Mouse (Mus musculus) liver, embryonic 11.5 days (tissue): Measurements from ENCODE around the gene Kat5. TPM values are rescaled to one million over a fixed set of nuclear protein-coding genes. Genes with fewer than 3 reads are reported as not detected.

ENCODE experiments used
- ATAC-seq: fragments of 200-750 bp; cut with Nextera tagmentation; replicated peaks from 2 replicates; pipeline ENCODE4 v1.8.0; 2017; ENCODE audit warnings: moderate number of reproducible peaks, mild to moderate bottlenecking, moderate TSS enrichment, moderate library complexity; ENCODE audit not compliant: low FRiP score
- DNase-seq: peaks from one replicate; pipeline ENCODE4 v3.0.0-alpha.2; 2017; ENCODE audit warnings: low spot score
- H3K27ac ChIP-seq: fragments of 300-500 bp; sonication (generic); 2 replicates; pipeline ENCODE4 v1.5.1; 2014; ENCODE audit warnings: mild to moderate bottlenecking, low read depth, low read length, control low read depth
- H3K27me3 ChIP-seq: fragments of 300-500 bp; sonication (generic); replicated peaks from 2 replicates; pipeline ENCODE4 v1.6.1; 2014; ENCODE audit warnings: low read length, mixed read lengths; ENCODE audit not compliant: control insufficient read depth, insufficient read depth
- H3K36me3 ChIP-seq: fragments of 300-500 bp; sonication (generic); 2 replicates; pipeline ENCODE4 v1.6.1; 2014; ENCODE audit warnings: mild to moderate bottlenecking, low read length, moderate library complexity, mixed read lengths; ENCODE audit not compliant: control insufficient read depth, insufficient read depth
- H3K4me1 ChIP-seq: fragments of 300-500 bp; sonication (generic); replicated peaks from 2 replicates; pipeline ENCODE4 v1.6.1; 2014; ENCODE audit warnings: low read length, mixed read lengths; ENCODE audit not compliant: control insufficient read depth, insufficient read depth
- H3K4me2 ChIP-seq: fragments of 300-500 bp; sonication (generic); 2 replicates; pipeline ENCODE4 v1.6.1; 2014; ENCODE audit warnings: mild to moderate bottlenecking, control low read depth, moderate library complexity
- H3K4me3 ChIP-seq: fragments of 300-500 bp; sonication (generic); 2 replicates; pipeline ENCODE4 v1.5.1; 2014; ENCODE audit warnings: low read depth, low read length, control low read depth
- H3K9ac ChIP-seq: fragments of 300-500 bp; sonication (generic); 2 replicates; pipeline ENCODE4 v1.6.1; 2014; ENCODE audit warnings: low read depth, low read length, control low read depth
- H3K9me3 ChIP-seq: fragments of 300-500 bp; sonication (generic); 2 replicates; pipeline ENCODE4 v1.6.1; 2016; ENCODE audit warnings: low read length, inconsistent platforms, mixed read lengths; ENCODE audit not compliant: control insufficient read depth
- WGBS: fragments of 180-500 bp; shearing (Covaris S2); extraction: QIAGEN DNeasy Blood & Tissue Kit; methylation state at CpG from one replicate; pipeline ENCODE4 v1.1.7; 2014; 5-methylcytosine and 5-hydroxymethylcytosine counted together
- polyA plus RNA-seq: library from polyadenylated mRNA; unstranded; fragments of >200 nt; fragmentation: Nextera tagmentation; extraction: Ambion mirVana; gene quantifications from 2 replicates; pipeline ENCODE4 v1.2.1, GENCODE M21; 2014

Gene Kat5
- polyA plus RNA-seq, 1 experiment from 2014 or later: 28.0 TPM

DNA sequence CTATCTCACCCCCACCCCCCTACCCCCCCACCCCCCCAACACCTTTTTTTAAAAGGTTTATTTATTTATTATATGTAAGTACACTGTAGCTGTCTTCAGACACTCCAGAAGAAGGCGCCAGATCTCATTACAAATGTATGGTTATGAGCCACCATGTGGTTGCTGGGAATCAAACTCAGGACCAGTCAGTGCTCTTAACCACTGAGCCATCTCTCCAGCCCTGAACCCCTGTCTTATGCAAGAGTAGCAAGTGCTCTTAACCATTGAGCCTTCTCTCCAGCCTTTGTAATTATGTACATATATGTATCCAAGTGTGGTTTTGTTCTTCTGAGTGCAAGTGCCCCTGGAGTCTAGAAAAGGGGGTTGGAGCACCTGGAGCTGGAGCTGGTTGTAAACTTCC is 1.9 kb upstream of the Kat5 start:
- no peak overlapping the region for H3K4me2 ChIP-seq
- H3K4me1 ChIP-seq: peaks cover 36% of the 10 kb centered on the region
- H3K27me3 ChIP-seq: no peaks in the 10 kb centered on the region
- H3K4me3 ChIP-seq: no peak overlapping the region
- no peak overlapping the region for H3K9ac ChIP-seq
- no peak for DNase-seq
- H3K27ac ChIP-seq: no peak overlapping the region
- H3K36me3 ChIP-seq: peaks cover 8% of the 10 kb centered on the region
- WGBS: 88% methylated on average over 1 of the region's 1 CpGs
- H3K9me3 ChIP-seq: no peaks in the 10 kb centered on the region
- ATAC-seq: no peak

DNA sequence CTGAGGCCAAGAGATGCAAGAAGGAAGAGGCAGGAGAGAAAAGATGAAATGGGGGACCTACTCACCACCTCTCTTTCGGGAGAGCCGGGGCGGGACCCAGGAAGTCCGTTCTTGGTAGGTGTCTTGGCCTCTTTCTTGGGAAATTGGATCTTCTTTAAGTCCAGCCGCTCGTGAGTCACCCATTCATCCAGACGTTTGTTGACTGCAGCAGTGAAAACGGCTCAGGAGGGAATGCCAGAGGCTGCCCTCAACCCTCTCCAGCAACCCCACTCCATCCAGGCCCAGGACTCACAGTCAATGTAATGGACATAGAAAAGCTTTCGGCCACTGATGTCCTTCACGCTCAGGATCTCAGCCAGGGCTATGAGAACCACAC is 878 bp downstream of the Kat5 start:
- H3K27me3 ChIP-seq: no peaks in the 10 kb centered on the region
- H3K4me2 ChIP-seq: peak overlapping the region; percentile 81
- ATAC-seq (no peak), DNase-seq (no peak)
- H3K36me3 ChIP-seq: peaks cover 34% of the 10 kb centered on the region
- peak overlapping the region; percentile 72 for H3K4me3 ChIP-seq
- H3K9me3 ChIP-seq: no peaks in the 10 kb centered on the region
- peak overlapping the region; percentile 92 for H3K27ac ChIP-seq
- H3K9ac ChIP-seq: peak overlapping the region; percentile 74
- H3K4me1 ChIP-seq: peaks cover 36% of the 10 kb centered on the region
- 55% methylated on average over 10 of the region's 10 CpGs for WGBS

DNA sequence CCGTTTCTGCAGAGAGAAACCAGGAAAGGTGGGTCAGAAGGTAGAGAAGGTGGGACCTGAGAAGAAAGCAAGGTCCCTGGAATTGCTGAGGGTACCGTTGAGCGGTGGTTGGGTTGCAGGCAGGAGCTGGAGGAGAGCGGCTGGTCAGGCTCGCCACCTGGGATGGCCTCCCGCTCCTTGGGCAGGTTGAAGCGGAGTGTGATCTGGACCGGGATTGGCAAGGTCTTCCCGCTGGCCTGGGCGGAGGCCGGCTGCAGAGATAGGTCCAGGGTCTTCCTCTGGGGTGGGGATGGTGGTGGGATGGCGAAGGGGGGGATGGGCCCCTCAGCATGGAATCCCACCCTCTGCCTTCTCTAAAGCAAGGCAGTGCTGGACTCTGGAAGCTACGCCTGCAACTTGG is 1.3 kb downstream of the Kat5 start:
- Histone ChIP-seq H3K9ac (peak overlapping the region; percentile 74; the same call in 1 of the 2 replicates), H3K27me3 (no peaks in the 10 kb centered on the region), H3K9me3 (no peaks in the 10 kb centered on the region), H3K27ac (no peak overlapping the region; the same call in 1 of the 2 replicates), H3K36me3 (peaks cover 38% of the 10 kb centered on the region), H3K4me3 (peak overlapping the region; percentile 72), H3K4me2 (peak overlapping the region; percentile 81), H3K4me1 (peaks cover 38% of the 10 kb centered on the region)
- no peak for ATAC-seq
- WGBS: 90% methylated on average over 13 of the region's 13 CpGs
- no peak for DNase-seq

DNA sequence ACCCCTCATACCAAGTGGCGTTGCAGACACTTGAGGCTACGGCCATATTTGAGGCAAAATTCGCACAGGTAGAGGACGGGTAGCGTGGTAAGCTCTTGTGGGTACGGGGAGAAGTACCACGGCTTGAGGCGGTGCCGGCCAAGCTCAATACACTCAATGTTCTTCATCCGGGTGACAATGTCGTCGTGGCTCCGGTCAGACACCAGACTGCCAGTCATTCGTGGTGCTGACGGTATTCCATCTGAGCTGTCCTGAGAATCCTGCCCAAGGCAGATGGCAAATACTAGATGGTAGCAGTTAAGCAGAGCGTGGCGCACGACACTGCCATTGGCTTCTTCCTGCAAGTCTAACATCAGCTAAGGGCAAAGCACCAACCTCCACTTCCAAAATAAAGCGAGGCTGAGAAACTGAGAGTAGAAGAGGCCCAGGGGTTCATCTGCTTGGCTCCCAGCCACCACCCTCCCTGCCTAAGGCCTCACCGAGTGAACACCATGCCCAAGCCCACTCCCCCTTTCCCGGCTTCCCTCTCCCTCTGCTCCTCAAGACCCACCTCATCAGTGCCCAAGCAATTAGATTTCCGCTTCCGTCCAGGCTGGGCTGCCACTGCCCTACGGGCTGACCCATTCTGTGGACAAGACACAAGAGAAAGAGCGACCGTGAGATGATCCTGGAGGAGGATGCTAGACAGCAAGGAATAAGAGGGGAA is 2.2 kb downstream of the Kat5 start:
- ATAC-seq (no peak), DNase-seq (no peak)
- no peaks in the 10 kb centered on the region for H3K27me3 ChIP-seq
- no peak overlapping the region for H3K9ac ChIP-seq
- H3K9me3 ChIP-seq: no peaks in the 10 kb centered on the region
- no peak overlapping the region for H3K4me2 ChIP-seq
- peaks cover 40% of the 10 kb centered on the region for H3K4me1 ChIP-seq
- H3K27ac ChIP-seq: no peak overlapping the region
- H3K4me3 ChIP-seq: no peak overlapping the region; the same call in 1 of the 2 replicates
- peaks cover 47% of the 10 kb centered on the region for H3K36me3 ChIP-seq
- WGBS: 94% methylated on average over 26 of the region's 26 CpGs

DNA sequence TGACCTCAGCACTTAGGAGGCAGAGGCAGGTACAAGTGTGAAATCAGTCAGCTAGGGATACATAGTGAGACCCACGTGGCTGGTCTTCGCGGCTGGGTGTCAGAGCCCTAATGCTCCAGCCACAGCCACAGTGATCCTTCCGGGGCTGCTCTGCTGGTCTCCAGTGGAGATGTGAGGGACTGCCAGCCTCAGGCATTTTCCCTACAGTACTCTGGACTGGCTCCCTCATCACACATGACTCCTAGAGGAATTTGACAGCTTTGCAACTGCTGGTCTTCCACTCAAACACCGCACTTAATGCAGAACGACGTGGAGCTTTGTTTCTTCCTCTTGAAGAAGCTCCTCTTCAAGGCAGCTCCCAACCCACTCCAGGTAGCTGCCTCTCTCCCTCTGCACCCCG is 3.8 kb downstream of the Kat5 start:
- Histone ChIP-seq H3K27me3 (no peaks in the 10 kb centered on the region), H3K9me3 (no peaks in the 10 kb centered on the region), H3K27ac (no peak overlapping the region), H3K4me1 (peaks cover 34% of the 10 kb centered on the region), H3K4me2 (no peak overlapping the region), H3K9ac (no peak overlapping the region), H3K4me3 (no peak overlapping the region), H3K36me3 (peaks cover 47% of the 10 kb centered on the region)
- no peak for DNase-seq
- 87% methylated on average over 8 of the region's 8 CpGs for WGBS
- no peak for ATAC-seq

DNA sequence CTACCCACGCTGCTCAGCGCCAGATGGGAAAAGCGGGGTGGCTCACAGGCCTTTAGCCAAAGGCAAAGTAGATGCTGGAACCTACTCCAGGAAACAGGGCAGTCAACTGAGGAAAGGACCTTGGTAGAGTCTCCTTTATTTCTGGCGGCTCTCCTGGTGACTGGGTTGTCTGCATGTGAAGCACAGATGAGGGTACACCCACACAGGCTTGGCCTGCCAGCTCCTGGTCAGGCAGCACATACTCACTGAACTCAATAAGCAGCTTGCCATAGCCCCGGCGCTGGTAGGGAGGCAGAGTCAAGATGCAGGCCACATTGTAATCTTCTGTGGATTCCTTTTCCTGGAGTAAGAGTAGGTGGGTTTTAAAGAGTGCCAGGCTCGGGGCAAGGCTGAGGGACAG is 4.9 kb downstream of the Kat5 start:
- Histone ChIP-seq H3K9me3 (no peaks in the 10 kb centered on the region), H3K4me2 (no peak overlapping the region; the same call in 1 of the 2 replicates), H3K4me1 (peaks cover 25% of the 10 kb centered on the region), H3K36me3 (peaks cover 47% of the 10 kb centered on the region), H3K4me3 (no peak overlapping the region), H3K27me3 (no peaks in the 10 kb centered on the region), H3K27ac (no peak overlapping the region), H3K9ac (no peak overlapping the region)
- ATAC-seq (no peak), DNase-seq (no peak)
- 92% methylated on average over 7 of the region's 7 CpGs for whole genome bisulfite sequencing

DNA sequence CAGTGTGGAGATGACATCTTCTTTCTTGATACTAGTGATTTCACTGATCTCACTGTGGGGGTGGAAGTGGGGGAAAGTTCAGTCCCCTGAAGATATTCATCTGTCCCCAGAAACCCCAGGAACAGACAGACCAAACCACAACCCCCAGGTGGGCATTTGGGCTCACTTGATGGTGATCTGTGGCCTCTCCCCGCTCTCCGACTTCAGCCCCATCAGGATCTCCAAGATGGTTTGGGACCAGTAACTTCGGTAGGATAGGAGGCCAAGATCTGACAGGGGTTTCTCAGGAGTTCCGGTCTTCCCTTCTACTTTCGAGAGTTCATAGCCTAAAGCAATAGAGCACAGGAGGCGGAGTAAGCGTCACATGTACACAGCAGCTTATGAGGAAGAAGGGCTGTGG is 6.4 kb downstream of the Kat5 start:
- no peak for ATAC-seq
- no peak overlapping the region for H3K27ac ChIP-seq
- no peaks in the 10 kb centered on the region for H3K9me3 ChIP-seq
- WGBS: 86% methylated on average over 7 of the region's 7 CpGs
- H3K4me3 ChIP-seq: no peak overlapping the region
- H3K4me1 ChIP-seq: peaks cover 18% of the 10 kb centered on the region
- H3K36me3 ChIP-seq: peaks cover 47% of the 10 kb centered on the region
- no peaks in the 10 kb centered on the region for H3K27me3 ChIP-seq
- peak overlapping the region; percentile 98; the same call in 1 of the 2 replicates for H3K4me2 ChIP-seq
- no peak overlapping the region for H3K9ac ChIP-seq
- DNase-seq: no peak

DNA sequence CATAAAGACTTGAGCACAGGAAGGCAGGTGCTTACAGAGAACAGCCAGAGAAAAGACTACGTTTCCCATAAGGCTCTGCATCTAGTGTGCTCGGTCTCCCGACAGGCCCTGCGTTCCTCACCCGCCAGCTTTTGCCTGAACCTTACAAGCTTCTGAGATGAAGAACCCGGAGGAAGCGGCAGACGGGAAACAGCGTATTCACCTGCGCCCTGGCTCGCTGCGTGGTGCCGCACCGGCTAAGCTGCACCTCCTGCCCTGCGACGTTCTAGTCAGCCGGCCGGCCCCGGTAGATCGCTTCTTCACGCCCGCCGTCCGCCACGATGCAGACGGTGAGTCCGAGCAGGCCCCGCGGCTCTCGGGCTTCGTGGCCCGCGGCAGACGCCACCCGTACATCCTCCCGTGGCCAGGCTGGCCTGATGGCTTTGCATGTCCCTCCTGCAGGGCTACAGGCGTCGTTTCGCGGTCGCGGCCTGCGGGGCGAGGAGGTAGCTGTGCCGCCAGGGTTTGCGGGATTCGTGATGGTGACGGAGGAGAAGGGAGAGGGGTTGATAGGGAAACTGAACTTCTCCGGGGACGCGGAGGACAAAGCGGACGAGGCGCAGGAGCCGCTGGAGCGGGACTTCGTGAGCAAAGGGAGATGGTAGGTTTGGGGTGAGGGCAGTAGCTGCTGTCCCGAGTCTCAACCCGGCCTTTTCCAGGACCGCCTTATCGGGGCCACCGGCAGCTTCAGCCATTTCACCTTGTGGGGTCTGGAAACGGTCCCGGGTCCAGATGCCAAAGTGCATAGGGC is 8.1 kb downstream of the Kat5 start, which contains the start of gene Rnaseh2c:
Gene Rnaseh2c, plus strand, starts transcription at position 122 of the 790 bp plus-strand sequence.
- Histone ChIP-seq H3K4me3 (peak within 1 kb of the TSS; percentile 98), H3K4me2 (peak within 1 kb of the TSS; percentile 98), H3K9me3 (no peaks in the 10 kb centered on the region), H3K27ac (peak within 1 kb of the TSS; percentile 92), H3K9ac (peak within 1 kb of the TSS; percentile 99), H3K4me1 (peaks cover 16% of the 10 kb centered on the region), H3K36me3 (peaks cover 39% of the 10 kb centered on the region), H3K27me3 (no peaks in the 10 kb centered on the region)
- DNase-seq (peak; percentile 78), ATAC-seq (peak; percentile 88)
- WGBS: under 1% methylated on average over 64 of the region's 64 CpGs
